Mouse (Mus musculus) small intestine, adult 2 months (tissue): ENCODE measurements around the gene Jak1.

Source experiments
- CTCF ChIP-seq: fragments of 200-500 bp; IDR thresholded peaks from 2 replicates; pipeline ENCODE4 v1.5.1; 2012; ENCODE audit warnings: low read depth, mild to moderate bottlenecking, control low read depth, inconsistent platforms, low read length, moderate library complexity, mixed read lengths; ENCODE audit not compliant: insufficient replicate concordance, insufficient read length; ENCODE audit errors: extremely low read depth
- POLR2A ChIP-seq: fragments of 200-500 bp; IDR thresholded peaks from 2 replicates; pipeline ENCODE4 v1.6.1; 2012; ENCODE audit warnings: low read depth, mild to moderate bottlenecking, control low read depth, inconsistent platforms, low read length, moderate library complexity

GRCm38 (mm10) chr4:101292736-101293541, 27.9 kb upstream of the Jak1 start:
- TF ChIP-seq POLR2A (no peak), CTCF (no peak)
